Mouse (Mus musculus) frontal cortex, adult 2 months (tissue): ENCODE measurements around the gene Rnf32. TPM values are rescaled to one million over a fixed set of nuclear protein-coding genes. Genes with fewer than 3 reads are reported as not detected.
A peak's percentile ranks its signal among the peaks of the same experiment; 100 is the strongest.

Experiments
- DNase-seq, 2 experiments: peaks; one replicate each; pipeline ENCODE4 v3.0.0; 2022; ENCODE audit warnings: low spot score in 1 of 2; ENCODE audit errors: extremely low spot score in 1 of 2
- polyA plus RNA-seq: library from polyadenylated mRNA; depleted of rRNA; stranded (reverse); fragments of >200 nt; gene quantifications from 2 replicates; pipeline ENCODE4 v1.2.3, GENCODE M21; 2012; rRNA removed

The Rnf32 gene
- polyA plus RNA-seq, 1 experiment, result 21.8 TPM

- DNase-seq, result no peak
Measured at GRCm38 (mm10) chr5:29270879-29271278, 75.1 kb downstream of the Rnf32 start.

GRCm38 (mm10) chr5:29273426-29273825, 77.6 kb downstream of the Rnf32 start:
- no peak for DNase-seq

- DNase-seq, result peak in 1 of 2 experiments; percentile 26
Measured at GRCm38 (mm10) chr5:29274746-29275145, 79.0 kb downstream of the Rnf32 start.

Other genes with a start within 250 kb of the Rnf32 start
- 12.1 and 14.6 TPM in 2 replicates for gene Lmbr1, start 182.4 kb downstream of the Rnf32 start, polyA plus RNA-seq
- 19.4 and 20.6 TPM in 2 replicates for gene Nom1, start 238.7 kb downstream of the Rnf32 start, polyA plus RNA-seq